Mouse (Mus musculus): Measurements from ENCODE around the gene Gucy1b1. TPM values are rescaled to one million over a fixed set of nuclear protein-coding genes. Genes with fewer than 3 reads are reported as not detected.

The Gucy1b1 gene
- total RNA-seq (2021): 100 to 1,000 TPM; 164 to 168 TPM

- intact Hi-C loops (cut with DNase I): loop anchor here (5.0 kb wide), 1 partner anchor 68 kb away; no protein-coding TSS in a partner anchor
- DNase-seq (ENCODE audit: low spot score in 2 of 2): peak; percentile 86 to 97
Measured at GRCm38 (mm10) chr3:82074201-82074851, at the start of gene Gucy1b1. TSS of gene Gucy1b1 (minus strand) at chr3:82074689.

DNA sequence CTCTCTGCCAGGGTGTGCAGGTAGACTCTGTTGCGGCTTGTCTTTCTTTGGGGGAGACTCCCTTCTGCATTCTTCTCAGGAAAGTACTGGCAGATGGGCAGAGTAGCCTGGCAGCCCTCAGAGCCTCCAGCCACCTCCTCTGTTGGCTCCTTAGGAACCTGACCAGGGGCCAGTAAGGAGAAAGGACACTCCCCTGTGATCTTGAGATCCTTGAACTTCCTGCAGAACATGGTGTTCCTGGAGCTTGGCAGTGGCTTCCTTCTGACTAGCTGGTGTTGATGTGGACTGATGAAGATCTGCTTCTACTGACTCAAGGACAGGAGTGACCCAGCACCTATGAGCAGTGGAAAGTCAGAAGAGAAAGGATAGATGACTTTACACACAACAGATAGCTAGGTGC is 44.4 kb upstream of the Gucy1b1 start:
- DNase-seq (ENCODE audit: low spot score in 2 of 2): no peak
- intact Hi-C loops (cut with DNase I): no loop called here

DNA sequence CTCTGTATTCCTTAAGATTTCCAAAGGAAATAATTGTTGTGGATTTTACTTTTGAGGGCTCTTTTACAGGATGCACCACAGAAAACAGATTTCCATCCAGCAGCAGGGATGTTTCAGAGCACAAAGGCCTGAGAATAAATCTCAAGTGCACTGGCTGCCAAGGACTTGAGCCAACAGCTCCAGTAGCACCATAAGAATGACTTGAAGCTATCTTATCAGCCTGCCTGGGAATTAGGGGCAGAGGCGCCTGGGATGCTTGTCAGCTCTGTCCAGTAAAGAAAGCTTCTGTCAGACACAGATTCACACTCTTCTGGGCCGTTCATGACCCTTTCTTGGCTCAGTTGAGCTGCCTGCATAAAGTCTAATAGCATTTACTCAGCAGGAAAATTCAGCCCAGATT is 38.0 kb upstream of the Gucy1b1 start:
- intact Hi-C loops (cut with DNase I): no loop called here
- no peak for DNase-seq (ENCODE audit: low spot score in 2 of 2)

DNA sequence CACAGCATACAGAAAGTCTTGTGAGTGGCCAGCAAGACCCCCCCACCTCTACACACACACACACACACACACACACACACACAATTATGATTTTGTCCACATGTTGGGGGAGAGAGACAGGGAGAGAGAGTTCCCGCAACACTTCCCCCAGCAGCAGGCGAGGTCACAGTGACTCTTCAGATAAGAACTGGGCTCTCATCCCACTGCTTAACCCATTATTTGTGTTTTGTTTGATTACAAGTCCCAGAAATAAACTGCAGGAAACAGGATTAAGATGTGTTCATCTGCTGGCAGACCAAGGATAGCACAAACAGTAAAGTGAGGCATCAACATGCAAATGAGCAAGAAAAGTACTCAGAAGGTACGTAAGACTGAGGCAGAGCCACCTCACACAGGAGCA is 37.5 kb upstream of the Gucy1b1 start:
- no peak for DNase-seq (ENCODE audit: low spot score in 2 of 2)
- intact Hi-C loops (cut with DNase I): no loop called here

DNA sequence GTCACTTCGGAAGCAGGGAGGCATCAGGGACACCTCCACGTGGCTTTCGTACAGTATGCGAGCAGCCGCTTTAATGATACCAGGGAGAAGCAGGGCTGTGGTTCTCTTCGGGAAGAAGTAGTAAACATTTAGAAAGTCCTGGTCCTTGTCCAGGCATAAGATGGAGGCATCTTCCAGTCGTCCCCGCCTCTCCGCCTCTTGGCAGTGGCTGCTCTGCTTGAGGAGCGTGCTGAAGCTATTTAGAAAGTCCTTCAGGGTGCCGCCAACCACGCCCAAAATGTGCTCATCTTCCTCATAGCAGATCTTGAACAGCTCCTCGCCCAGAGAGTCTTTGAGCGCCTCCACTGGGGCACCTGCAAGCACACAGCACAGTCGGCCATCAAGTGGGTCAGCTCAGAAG is 34.5 kb upstream of the Gucy1b1 start:
- DNase-seq (ENCODE audit: low spot score in 2 of 2): peak in 1 of 2 experiments; percentile 21
- intact Hi-C loops (cut with DNase I): no loop called here

DNA sequence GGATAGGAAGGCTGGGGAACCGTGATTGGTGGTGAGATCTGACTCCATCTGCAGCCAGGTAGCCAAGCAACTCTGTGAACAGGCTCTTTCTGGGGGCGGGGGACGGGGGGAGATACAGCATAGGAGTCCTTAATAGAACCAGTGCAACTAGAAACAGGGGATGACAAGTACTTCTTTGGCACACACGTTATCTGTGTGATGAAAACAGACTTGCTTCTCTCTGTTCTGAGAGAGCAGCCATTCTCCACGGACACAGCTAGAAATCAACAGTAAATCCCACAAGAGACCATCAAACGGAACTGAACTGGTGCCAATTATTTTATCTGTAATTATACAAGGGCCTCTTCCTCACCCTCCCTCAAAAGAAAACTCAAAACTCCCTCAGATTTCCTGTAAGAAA is 29.7 kb upstream of the Gucy1b1 start:
- intact Hi-C loops (cut with DNase I): no loop called here
- DNase-seq (ENCODE audit: low spot score in 2 of 2): no peak

DNA sequence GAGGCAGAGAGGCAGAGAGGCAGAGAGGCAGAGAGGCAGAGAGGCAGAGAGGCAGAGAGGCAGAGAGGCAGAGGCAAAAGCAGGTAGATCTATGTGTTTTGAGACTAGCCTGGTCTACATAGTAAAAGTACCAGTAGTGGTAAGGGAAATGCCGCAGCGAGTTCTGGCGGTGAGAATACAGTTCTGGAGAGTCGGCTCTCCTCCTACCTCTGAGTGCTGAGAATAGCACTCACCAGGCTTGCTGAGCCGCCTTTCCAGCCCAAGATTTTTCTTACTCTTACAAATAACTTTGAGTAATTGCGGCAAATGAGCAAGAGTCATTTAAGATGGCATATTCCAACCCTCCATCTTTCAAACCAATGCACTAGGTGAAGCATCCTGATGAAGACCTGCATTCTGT is 24.6 kb upstream of the Gucy1b1 start:
- intact Hi-C loops (cut with DNase I): no loop called here
- peak in 1 of 2 experiments; percentile 74 for DNase-seq (ENCODE audit: low spot score in 2 of 2)

GRCm38 (mm10) chr3:82096801-82097200 is 22.3 kb upstream of the Gucy1b1 start:
- intact Hi-C loops (cut with DNase I): no loop called here
- no peak for DNase-seq (ENCODE audit: low spot score in 2 of 2)

DNA sequence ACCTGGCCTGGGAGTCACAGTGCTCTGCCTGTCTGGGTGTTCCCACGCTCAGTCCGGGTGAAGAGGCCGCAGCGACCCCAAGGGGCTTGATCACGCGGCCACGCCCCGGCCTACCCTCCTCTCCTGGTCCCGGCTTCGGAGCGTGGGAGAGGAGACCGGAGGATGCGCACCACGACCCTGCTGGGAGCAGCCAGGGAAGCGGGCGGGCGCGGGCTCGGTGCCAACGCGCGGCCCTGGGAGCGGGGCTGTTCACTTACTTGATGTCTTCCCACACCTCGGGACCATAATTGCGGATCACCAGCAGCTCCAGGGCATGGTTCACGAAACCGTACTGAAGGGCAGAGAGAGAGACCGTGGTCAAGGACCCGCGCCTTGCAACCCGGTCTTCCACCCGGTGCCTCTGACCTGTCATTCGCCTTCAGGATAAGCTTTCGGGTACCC is 728 bp downstream of the Gucy1b1 start:
- intact Hi-C loops (cut with DNase I): loop anchor here (5.0 kb wide), 1 partner anchor 69 kb away; no protein-coding TSS in a partner anchor
- peak; percentile 75 to 80 for DNase-seq (ENCODE audit: low spot score in 2 of 2)

GRCm38 (mm10) chr3:82067830-82068229 is 6.7 kb downstream of the Gucy1b1 start:
- intact Hi-C loops (cut with DNase I): no loop called here
- no peak for DNase-seq (ENCODE audit: low spot score in 2 of 2)

GRCm38 (mm10) chr3:82061402-82062180 is 12.9 kb downstream of the Gucy1b1 start:
- no peak for DNase-seq (ENCODE audit: low spot score in 2 of 2)
- intact Hi-C loops (cut with DNase I): no loop called here

- no peak for DNase-seq (ENCODE audit: low spot score in 2 of 2)
- intact Hi-C loops (cut with DNase I): no loop called here
Measured at GRCm38 (mm10) chr3:82057201-82057600, 17.3 kb downstream of the Gucy1b1 start.

DNA sequence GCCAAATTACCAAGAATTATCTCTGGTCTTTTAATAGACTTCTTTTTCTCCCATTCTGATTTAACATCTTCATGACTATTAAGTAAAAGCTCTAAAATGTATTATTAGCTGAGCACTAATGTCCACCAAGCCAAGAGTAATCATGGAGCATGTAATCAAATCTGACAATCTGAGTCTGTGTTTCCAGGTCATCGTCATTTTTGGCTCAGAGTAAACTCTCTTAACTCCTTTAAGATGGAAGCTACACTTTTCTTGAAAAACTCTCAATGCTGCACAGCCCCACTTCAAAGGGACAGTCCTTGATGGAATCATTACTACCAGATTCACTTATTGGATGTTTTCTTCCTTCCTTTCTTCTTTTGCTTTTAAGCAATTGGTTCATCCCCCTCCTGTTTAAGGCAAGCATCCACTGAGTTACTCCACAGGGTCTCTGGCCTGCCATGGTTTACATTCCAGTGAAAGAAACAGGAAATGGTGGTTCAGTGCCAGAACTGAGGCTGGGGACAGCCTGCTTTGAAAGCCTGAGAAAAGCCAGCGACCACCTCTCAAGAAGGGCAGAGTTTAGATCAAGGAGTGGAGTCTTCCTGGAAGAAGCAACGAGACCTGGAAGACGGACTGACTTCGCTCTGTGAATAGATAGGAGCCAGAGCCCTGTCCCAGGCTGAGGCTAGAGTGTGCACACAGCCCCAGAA is 20.1 kb downstream of the Gucy1b1 start:
- intact Hi-C loops (cut with DNase I): no loop called here
- no peak for DNase-seq (ENCODE audit: low spot score in 2 of 2)

DNA sequence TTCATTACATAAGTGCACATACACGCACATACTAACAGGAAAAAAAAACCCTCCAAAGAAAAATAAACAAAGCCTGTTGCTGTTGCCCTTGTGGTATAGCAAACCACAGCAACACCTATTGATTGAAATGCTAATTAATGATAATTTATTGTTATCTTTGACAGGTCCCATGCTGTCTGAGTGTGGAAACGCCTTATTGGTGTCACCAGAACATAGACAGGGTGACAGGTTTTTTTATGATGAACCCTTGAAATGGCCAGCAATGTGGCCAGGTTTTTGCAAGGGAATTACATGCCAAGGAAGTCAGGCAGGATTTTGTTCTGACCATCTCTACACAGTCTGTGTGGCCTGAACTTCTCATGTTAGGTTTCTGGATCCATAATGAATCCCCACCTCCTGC is 22.5 kb downstream of the Gucy1b1 start:
- intact Hi-C loops (cut with DNase I): no loop called here
- DNase-seq (ENCODE audit: low spot score in 2 of 2): no peak

DNA sequence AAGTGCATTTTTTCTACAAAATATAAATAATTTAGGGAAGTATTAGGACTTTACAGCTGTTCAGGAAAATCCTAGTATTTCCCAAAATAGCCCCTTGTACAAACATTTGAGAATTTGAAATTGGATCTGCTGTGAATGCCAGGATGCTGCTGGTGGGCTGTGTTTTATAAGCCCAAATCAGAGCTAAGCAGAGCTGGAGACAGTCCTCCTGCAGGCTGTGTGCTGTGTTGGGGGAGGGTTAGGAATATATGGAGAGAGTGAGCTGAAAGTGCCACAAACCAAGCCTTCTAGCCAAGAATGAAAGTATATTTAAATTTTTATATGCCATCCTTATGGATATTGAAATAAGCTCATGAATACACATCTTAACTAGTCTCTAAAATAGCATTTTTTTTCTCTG is 23.0 kb downstream of the Gucy1b1 start:
- DNase-seq (ENCODE audit: low spot score in 2 of 2): peak in 1 of 2 experiments; percentile 39

GRCm38 (mm10) chr3:82048681-82049080 is 25.8 kb downstream of the Gucy1b1 start:
- DNase-seq (ENCODE audit: low spot score in 2 of 2): peak in 1 of 2 experiments; percentile 37
- intact Hi-C loops (cut with DNase I): loop anchor here (5.0 kb wide), 2 partner anchors 224 to 304 kb away; no protein-coding TSS in a partner anchor

More for the DNA sequence above, 23.0 kb downstream of the Gucy1b1 start:
- intact Hi-C loops (cut with DNase I): no loop called here

- intact Hi-C loops (cut with DNase I): loop anchor here (5.0 kb wide), 2 partner anchors 224 to 304 kb away; no protein-coding TSS in a partner anchor
- no peak for DNase-seq (ENCODE audit: low spot score in 2 of 2)
Measured at GRCm38 (mm10) chr3:82048078-82048477, 26.4 kb downstream of the Gucy1b1 start.

DNA sequence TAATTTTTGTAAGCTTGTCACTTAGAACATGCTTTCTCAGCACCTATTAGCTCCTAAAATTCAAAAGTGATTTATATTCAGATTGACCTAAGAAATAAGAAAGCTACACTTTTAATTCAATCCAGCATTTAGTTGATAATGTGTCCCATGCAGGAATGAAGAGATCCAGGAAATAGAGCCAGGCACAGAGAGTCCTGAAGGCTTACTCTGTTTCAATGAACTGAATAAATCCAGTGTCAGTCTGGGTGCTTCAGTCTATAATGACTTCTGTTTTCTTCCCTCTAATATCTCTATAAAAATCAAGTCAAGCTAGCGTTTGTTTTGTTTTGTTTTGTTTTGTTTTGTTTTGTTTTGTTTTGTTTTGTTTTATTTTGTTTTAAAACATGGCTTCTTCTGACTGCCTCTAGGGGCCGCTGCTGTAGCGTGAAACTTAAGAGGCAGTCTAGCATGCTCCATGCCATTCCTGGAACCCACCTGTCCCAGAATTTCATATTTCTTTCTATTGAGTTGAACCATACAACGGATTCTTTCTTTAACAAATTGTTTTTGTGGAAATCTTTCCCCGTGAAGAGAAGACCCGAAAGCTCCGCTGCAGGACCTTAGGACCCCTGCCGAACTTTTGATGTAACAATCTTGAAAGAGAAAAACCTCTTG is 27.3 kb downstream of the Gucy1b1 start:
- intact Hi-C loops (cut with DNase I): loop anchor here (1.0 to 5.0 kb wide), 3 partner anchors 225 to 305 kb away; no protein-coding TSS in a partner anchor
- peak in 1 of 2 experiments; percentile 59 for DNase-seq (ENCODE audit: low spot score in 2 of 2)

GRCm38 (mm10) chr3:82046087-82046486 is 28.4 kb downstream of the Gucy1b1 start:
- intact Hi-C loops (cut with DNase I): loop anchor here (5.0 kb wide), 2 partner anchors 226 to 306 kb away; no protein-coding TSS in a partner anchor
- DNase-seq (ENCODE audit: low spot score in 2 of 2): peak in 1 of 2 experiments; percentile 77

Data from left cerebral cortex, postnatal 25 days (tissue).